Mouse (Mus musculus) stomach, postnatal 0 days (tissue): ENCODE measurements at regions not wholly inside any gene's neighbourhood (a gene's known extent, or its start where the extent isn't known, plus 50 kb on each side); places are given as distances from the start of the nearest gene placed in this dataset.

Experiments used
- CTCF ChIP-seq: IDR thresholded peaks from 2 replicates; pipeline ENCODE4 v1.5.1; 2016; ENCODE audit warnings: antibody characterized with exemption, low read depth, mild to moderate bottlenecking, moderate library complexity
- EP300 ChIP-seq: optimal IDR thresholded peaks from 2 replicates; pipeline ENCODE3; 2016; ENCODE audit warnings: antibody characterized with exemption

GRCm38 (mm10) chr5:118948119-118948786, 387.8 kb downstream of the Med13l start:
- peak; percentile 37 for TF ChIP-seq CTCF
- TF ChIP-seq EP300, result no peak
